Mouse (Mus musculus) kidney, adult 2 months (tissue): ENCODE measurements around the gene Sp2. TPM values are rescaled to one million over a fixed set of nuclear protein-coding genes. Genes with fewer than 3 reads are reported as not detected.

Source experiments
- DNase-seq: peaks from one replicate; pipeline ENCODE4 v3.0.0; 2021
- H3K27ac ChIP-seq: fragments of 200-500 bp; 2 replicates; pipeline ENCODE4 v1.5.1; 2012; ENCODE audit warnings: low read depth, low read length, control low read depth, inconsistent platforms; ENCODE audit not compliant: insufficient read depth
- H3K27me3 ChIP-seq: fragments of 200-500 bp; replicated peaks from 2 replicates; pipeline ENCODE4 v1.6.1; 2012; ENCODE audit warnings: mild to moderate bottlenecking, moderate library complexity, low read length, inconsistent platforms; ENCODE audit not compliant: control insufficient read depth, insufficient read depth
- H3K36me3 ChIP-seq: fragments of 200-500 bp; 2 replicates; pipeline ENCODE4 v1.6.1; 2012; ENCODE audit warnings: mild to moderate bottlenecking, moderate library complexity, low read length, inconsistent platforms; ENCODE audit not compliant: control insufficient read depth, insufficient read depth
- H3K4me1 ChIP-seq: fragments of 200-500 bp; 2 replicates; pipeline ENCODE4 v1.6.1; 2011; ENCODE audit warnings: low read length; ENCODE audit not compliant: control insufficient read depth, insufficient read depth
- H3K4me3 ChIP-seq: fragments of 200-500 bp; 2 replicates; pipeline ENCODE4 v1.5.1; 2011; ENCODE audit warnings: mild to moderate bottlenecking, low read depth, low read length, control low read depth; ENCODE audit not compliant: insufficient read depth
- CTCF ChIP-seq: fragments of 200-500 bp; conservative IDR thresholded peaks from 2 replicates; pipeline ENCODE4 v1.5.1; 2011; ENCODE audit warnings: low read depth, mild to moderate bottlenecking, control low read depth, low read length, moderate library complexity, mixed read lengths; ENCODE audit not compliant: insufficient read depth, insufficient read length
- POLR2A ChIP-seq: fragments of 200-500 bp; IDR thresholded peaks from one replicate; pipeline ENCODE4 v1.6.1; 2011; ENCODE audit warnings: low read depth, low read length, control low read depth
- WGBS: fragments of 180-500 bp; shearing (Covaris S2); methylation state at CpG from one replicate; pipeline ENCODE4 v1.1.7; 2018; 5-methylcytosine and 5-hydroxymethylcytosine counted together
- polyA plus RNA-seq: library from polyadenylated mRNA; depleted of rRNA; stranded (reverse); fragments of >200 nt; gene quantifications from 2 replicates; pipeline ENCODE4 v1.2.3, GENCODE M21; 2012

Gene Sp2
- polyA plus RNA-seq, 1 experiment, result 13.3 TPM

GRCm38 (mm10) chr11:96969280-96969722 is 13.5 kb downstream of the Sp2 start:
- WGBS, result 60% methylated on average over 5 of the region's 5 CpGs
- H3K4me3 ChIP-seq, result no peak overlapping the region
- no peaks in the 10 kb centered on the region for H3K27me3 ChIP-seq
- DNase-seq, result no peak
- TF ChIP-seq CTCF (no peak), POLR2A (no peak)
- peak overlapping the region; percentile 97 for H3K27ac ChIP-seq
- no peaks in the 10 kb centered on the region for H3K36me3 ChIP-seq
- peaks cover 31% of the 10 kb centered on the region for H3K4me1 ChIP-seq

- TF ChIP-seq POLR2A, result no peak
- no peak for TF ChIP-seq CTCF
- DNase-seq, result no peak
- Histone ChIP-seq H3K4me3 (no peak overlapping the region), H3K36me3 (no peaks in the 10 kb centered on the region), H3K27me3 (no peaks in the 10 kb centered on the region), H3K4me1 (peaks cover 30% of the 10 kb centered on the region), H3K27ac (peak overlapping the region; percentile 97)
- 62% methylated on average over 6 of the region's 6 CpGs for WGBS
Measured at GRCm38 (mm10) chr11:96968476-96968875, 14.3 kb downstream of the Sp2 start.

GRCm38 (mm10) chr11:96967544-96968269 is 15.1 kb downstream of the Sp2 start:
- TF ChIP-seq CTCF (no peak), POLR2A (no peak)
- WGBS, result 64% methylated on average over 11 of the region's 11 CpGs
- no peaks in the 10 kb centered on the region for H3K27me3 ChIP-seq
- peaks cover 28% of the 10 kb centered on the region for H3K4me1 ChIP-seq
- peak overlapping the region; percentile 97 for H3K27ac ChIP-seq
- H3K36me3 ChIP-seq, result no peaks in the 10 kb centered on the region
- DNase-seq, result no peak
- H3K4me3 ChIP-seq, result peak overlapping the region; percentile 18; the same call in 1 of the 2 replicates

- Histone ChIP-seq H3K4me1 (peaks cover 28% of the 10 kb centered on the region), H3K27ac (peak overlapping the region; percentile 84), H3K4me3 (peak overlapping the region; percentile 18), H3K27me3 (no peaks in the 10 kb centered on the region), H3K36me3 (no peaks in the 10 kb centered on the region)
- DNase-seq, result peak; percentile 52
- TF ChIP-seq POLR2A, result no peak
- TF ChIP-seq CTCF, result no peak
- WGBS, result 39% methylated on average over 13 of the region's 13 CpGs
Measured at GRCm38 (mm10) chr11:96966914-96967543, 15.7 kb downstream of the Sp2 start.

- Histone ChIP-seq H3K4me1 (peaks cover 28% of the 10 kb centered on the region), H3K27me3 (no peaks in the 10 kb centered on the region), H3K36me3 (no peaks in the 10 kb centered on the region), H3K27ac (peak overlapping the region; percentile 53; the same call in 1 of the 2 replicates), H3K4me3 (no peak overlapping the region)
- 49% methylated on average over 3 of the region's 3 CpGs for WGBS
- peak; percentile 65 for DNase-seq
- TF ChIP-seq CTCF (no peak), POLR2A (no peak)
Measured at GRCm38 (mm10) chr11:96966172-96966571, 16.6 kb downstream of the Sp2 start.

- peak; percentile 96 for DNase-seq
- Histone ChIP-seq H3K27me3 (no peaks in the 10 kb centered on the region), H3K27ac (peak overlapping the region; percentile 48), H3K4me3 (no peak overlapping the region), H3K4me1 (peaks cover 11% of the 10 kb centered on the region), H3K36me3 (no peaks in the 10 kb centered on the region)
- 12% methylated on average over 8 of the region's 8 CpGs for WGBS
- TF ChIP-seq POLR2A, result no peak
- TF ChIP-seq CTCF, result peak; percentile 92
Measured at GRCm38 (mm10) chr11:96963580-96963979, 19.2 kb downstream of the Sp2 start.
